Mouse (Mus musculus) heart, postnatal 0 days (tissue): ENCODE results near the gene Haghl.

Source experiments
- CTCF ChIP-seq: IDR thresholded peaks from 2 replicates; pipeline ENCODE4 v1.5.1; 2016; ENCODE audit warnings: antibody characterized with exemption, control low read depth, low read depth
- EP300 ChIP-seq: IDR thresholded peaks from 2 replicates; pipeline ENCODE4 v1.6.1; 2016; ENCODE audit warnings: antibody characterized with exemption, low read depth

GRCm38 (mm10) chr17:25796951-25797369, 11.5 kb upstream of the Haghl start, which contains the start of gene Metrn:
- TF ChIP-seq CTCF (no peak), EP300 (no peak)
